Mouse (Mus musculus) cerebellum, adult 2 months (tissue): Measurements from ENCODE around the gene Dnase1l1. TPM values are rescaled to one million over a fixed set of nuclear protein-coding genes. Genes with fewer than 3 reads are reported as not detected.

Source experiments
- DNase-seq, 2 experiments: peaks; one replicate each; pipeline ENCODE4 v3.0.0; 2021
- H3K27ac ChIP-seq: fragments of 200-500 bp; 2 replicates; pipeline ENCODE4 v1.5.1; 2012; ENCODE audit warnings: low read length, control low read depth, inconsistent platforms; ENCODE audit not compliant: insufficient read depth
- H3K27me3 ChIP-seq: fragments of 200-500 bp; 2 replicates; pipeline ENCODE4 v1.6.1; 2012; ENCODE audit warnings: inconsistent platforms, mild to moderate bottlenecking, low read length, moderate library complexity; ENCODE audit not compliant: control insufficient read depth, insufficient read depth
- H3K4me1 ChIP-seq: fragments of 200-500 bp; 2 replicates; pipeline ENCODE4 v1.6.1; 2011; ENCODE audit warnings: low read length; ENCODE audit not compliant: control insufficient read depth, insufficient read depth
- H3K4me3 ChIP-seq: fragments of 200-500 bp; replicated peaks from 2 replicates; pipeline ENCODE3; 2011; ENCODE audit warnings: mild to moderate bottlenecking, low read depth, low read length, control low read depth; ENCODE audit not compliant: insufficient read depth
- CTCF ChIP-seq: fragments of 200-500 bp; IDR thresholded peaks from 2 replicates; pipeline ENCODE4 v1.5.1; 2011; ENCODE audit warnings: low read depth, mild to moderate bottlenecking, control low read depth, low read length, moderate library complexity, borderline replicate concordance; ENCODE audit not compliant: insufficient read depth
- POLR2A ChIP-seq: fragments of 200-500 bp; IDR thresholded peaks from 2 replicates; pipeline ENCODE4 v1.6.1; 2011; ENCODE audit warnings: low read length, control low read depth, borderline replicate concordance; ENCODE audit not compliant: insufficient read depth
- WGBS: fragments of 180-500 bp; shearing (Covaris S2); methylation state at CpG from one replicate; pipeline ENCODE4 v1.1.7; 2018; 5-methylcytosine and 5-hydroxymethylcytosine counted together
- polyA plus RNA-seq: library from polyadenylated mRNA; depleted of rRNA; stranded (reverse); fragments of >200 nt; gene quantifications from 2 replicates; pipeline ENCODE4 v1.2.3, GENCODE M21; 2012; rRNA removed

Gene Dnase1l1
- polyA plus RNA-seq, 1 experiment = 6.4 TPM

- Histone ChIP-seq H3K4me3 (no peak overlapping the region), H3K4me1 (no peaks in the 10 kb centered on the region; the same call in 1 of the 2 replicates), H3K27ac (no peak overlapping the region), H3K27me3 (no peaks in the 10 kb centered on the region)
- no peak for TF ChIP-seq POLR2A
- no peak for TF ChIP-seq CTCF
- 60% methylated on average over 3 of the region's 3 CpGs for WGBS
- DNase-seq = no peak
Measured at GRCm38 (mm10) chrX:74243807-74244206, 38.3 kb downstream of the Dnase1l1 start.

- DNase-seq = no peak
- WGBS = 77% methylated on average over 2 of the region's 2 CpGs
- no peaks in the 10 kb centered on the region for H3K27me3 ChIP-seq
- no peak overlapping the region for H3K4me3 ChIP-seq
- H3K4me1 ChIP-seq = no peaks in the 10 kb centered on the region; the same call in 1 of the 2 replicates
- TF ChIP-seq CTCF (no peak), POLR2A (no peak)
- no peak overlapping the region for H3K27ac ChIP-seq
Measured at GRCm38 (mm10) chrX:74243396-74243795, 38.7 kb downstream of the Dnase1l1 start.

- no peaks in the 10 kb centered on the region for H3K27me3 ChIP-seq
- no peak for TF ChIP-seq POLR2A
- TF ChIP-seq CTCF = no peak
- no peak for DNase-seq
- no peak overlapping the region for H3K27ac ChIP-seq
- WGBS = 83% methylated on average over 4 of the region's 4 CpGs
- no peaks in the 10 kb centered on the region; the same call in 1 of the 2 replicates for H3K4me1 ChIP-seq
- no peak overlapping the region for H3K4me3 ChIP-seq
Measured at GRCm38 (mm10) chrX:74240332-74240731, 41.8 kb downstream of the Dnase1l1 start.

DNA sequence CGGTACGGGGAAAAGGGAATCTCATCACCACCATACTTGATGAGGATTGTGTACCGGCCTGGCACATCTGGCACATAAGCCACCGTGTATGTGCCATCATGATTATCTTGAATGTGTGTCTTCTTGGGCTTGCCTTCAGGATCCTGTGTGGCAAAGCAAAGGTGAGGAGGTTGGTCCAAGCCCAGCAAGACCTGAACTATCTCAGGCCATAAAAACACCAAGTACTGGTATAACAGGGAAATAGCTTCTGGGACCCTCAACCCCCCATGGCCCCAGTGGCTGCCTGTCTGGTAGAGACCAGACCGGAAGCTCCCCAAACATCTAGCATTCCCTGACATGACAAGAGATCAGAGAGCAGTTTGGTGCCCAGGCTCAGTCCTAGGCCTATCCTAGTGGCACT is 48.9 kb downstream of the Dnase1l1 start:
- DNase-seq = no peak
- Histone ChIP-seq H3K4me3 (no peak overlapping the region), H3K4me1 (no peaks in the 10 kb centered on the region), H3K27me3 (no peaks in the 10 kb centered on the region), H3K27ac (no peak overlapping the region)
- TF ChIP-seq POLR2A (no peak), CTCF (no peak)
- WGBS = 94% methylated on average over 5 of the region's 5 CpGs

- no peak overlapping the region for H3K27ac ChIP-seq
- H3K4me1 ChIP-seq = no peaks in the 10 kb centered on the region
- no peak for TF ChIP-seq POLR2A
- no peak for TF ChIP-seq CTCF
- no peak overlapping the region for H3K4me3 ChIP-seq
- H3K27me3 ChIP-seq = no peaks in the 10 kb centered on the region
- 90% methylated on average over 1 of the region's 1 CpGs for WGBS
- no peak for DNase-seq
Measured at GRCm38 (mm10) chrX:74230038-74230437, 52.1 kb downstream of the Dnase1l1 start.

Other genes with a start within 250 kb of the Dnase1l1 start
- gene Opn1mw, start 154.9 kb downstream of the Dnase1l1 start, polyA plus RNA-seq = 0.57 TPM in 1 of 2 replicates, not detected in the other
- 30.7 and 34.0 TPM in 2 replicates for gene Mecp2, start 147.0 kb downstream of the Dnase1l1 start, polyA plus RNA-seq
- not detected in 2 replicates for gene Tex28, start 114.5 kb downstream of the Dnase1l1 start, polyA plus RNA-seq
- 0.05 TPM in 1 of 2 replicates, not detected in the other for gene Tktl1, start 105.1 kb downstream of the Dnase1l1 start, polyA plus RNA-seq
- gene Flna, start 32.5 kb downstream of the Dnase1l1 start, polyA plus RNA-seq = 141 and 162 TPM in 2 replicates
- gene Emd, start 27.6 kb downstream of the Dnase1l1 start, polyA plus RNA-seq = 49.0 and 53.6 TPM in 2 replicates
- 511 and 570 TPM in 2 replicates for gene Rpl10, start 11.5 kb downstream of the Dnase1l1 start, polyA plus RNA-seq
- 99.4 and 100 TPM in 2 replicates for gene Taz, start 425 bp downstream of the Dnase1l1 start, polyA plus RNA-seq
- gene Atp6ap1, start 14.8 kb upstream of the Dnase1l1 start, polyA plus RNA-seq = 506 and 526 TPM in 2 replicates
- 843 and 859 TPM in 2 replicates for gene Gdi1, start 22.7 kb upstream of the Dnase1l1 start, polyA plus RNA-seq
- 46.2 and 50.7 TPM in 2 replicates for gene Fam50a, start 30.7 kb upstream of the Dnase1l1 start, polyA plus RNA-seq
- 52.5 and 69.2 TPM in 2 replicates for gene Plxna3, start 46.7 kb upstream of the Dnase1l1 start, polyA plus RNA-seq
- gene Lage3, start 71.3 kb upstream of the Dnase1l1 start, polyA plus RNA-seq = 68.3 and 72.2 TPM in 2 replicates
- gene Ubl4a, start 90.9 kb upstream of the Dnase1l1 start, polyA plus RNA-seq = 82.0 and 85.3 TPM in 2 replicates
- 4.2 and 4.7 TPM in 2 replicates for gene Slc10a3, start 91.0 kb upstream of the Dnase1l1 start, polyA plus RNA-seq
- 31.8 and 36.0 TPM in 2 replicates for gene Fam3a, start 110.9 kb upstream of the Dnase1l1 start, polyA plus RNA-seq
- 22.3 TPM in 2 replicates for gene Ikbkg, start 111.0 kb upstream of the Dnase1l1 start, polyA plus RNA-seq
- 64.7 and 65.4 TPM in 2 replicates for gene G6pdx, start 146.9 kb upstream of the Dnase1l1 start, polyA plus RNA-seq
- gene Gm6880, start 199.1 kb upstream of the Dnase1l1 start, polyA plus RNA-seq = not detected in 2 replicates